Mouse (Mus musculus) hindbrain, embryonic 14.5 days (tissue): ENCODE measurements at regions not wholly inside any gene's neighbourhood (a gene's known extent, or its start where the extent isn't known, plus 50 kb on each side); places are given as distances from the start of the nearest gene placed in this dataset.

Source experiments
- ATAC-seq: fragments of 200-750 bp; cut with Nextera tagmentation; 2 replicates; pipeline ENCODE4 v1.8.0; 2017; ENCODE audit warnings: moderate number of reproducible peaks, mild to moderate bottlenecking, moderate TSS enrichment, moderate library complexity; ENCODE audit not compliant: low FRiP score
- DNase-seq: peaks from one replicate; pipeline ENCODE4 v3.0.0-alpha.2; 2015; ENCODE audit warnings: low spot score
- H3K27ac ChIP-seq: fragments of 300-500 bp; sonication (generic); 2 replicates; pipeline ENCODE4 v1.5.1; 2014; ENCODE audit warnings: mild to moderate bottlenecking, moderate library complexity
- H3K27me3 ChIP-seq: fragments of 300-500 bp; sonication (generic); 2 replicates; pipeline ENCODE4 v1.6.1; 2014; ENCODE audit warnings: mild to moderate bottlenecking, low read length, mixed read lengths; ENCODE audit not compliant: control insufficient read depth, insufficient read depth
- H3K36me3 ChIP-seq: fragments of 300-500 bp; sonication (generic); replicated peaks from 2 replicates; pipeline ENCODE4 v1.6.1; 2014; ENCODE audit not compliant: control insufficient read depth, insufficient read depth
- H3K4me1 ChIP-seq: fragments of 300-500 bp; sonication (generic); replicated peaks from 2 replicates; pipeline ENCODE4 v1.6.1; 2014; ENCODE audit warnings: antibody characterized with exemption, low read length, mixed read lengths; ENCODE audit not compliant: control insufficient read depth, insufficient read depth
- H3K4me2 ChIP-seq: fragments of 300-500 bp; sonication (generic); replicated peaks from 2 replicates; pipeline ENCODE4 v1.6.1; 2014; ENCODE audit warnings: mild to moderate bottlenecking, moderate library complexity
- H3K4me3 ChIP-seq: fragments of 300-500 bp; sonication (generic); replicated peaks from 2 replicates; pipeline ENCODE4 v1.5.1; 2014; ENCODE audit warnings: mild to moderate bottlenecking, low read length
- H3K9ac ChIP-seq: fragments of 300-500 bp; sonication (generic); 2 replicates; pipeline ENCODE4 v1.6.1; 2014
- H3K9me3 ChIP-seq: fragments of 300-500 bp; sonication (generic); 2 replicates; pipeline ENCODE4 v1.6.1; 2016; ENCODE audit warnings: low read length; ENCODE audit not compliant: control insufficient read depth
- WGBS: fragments of 180-500 bp; shearing (Covaris S2); extraction: QIAGEN DNeasy Blood & Tissue Kit; methylation state at CpG from one replicate; pipeline ENCODE4 v1.1.7; 2014; 5-methylcytosine and 5-hydroxymethylcytosine counted together

DNA sequence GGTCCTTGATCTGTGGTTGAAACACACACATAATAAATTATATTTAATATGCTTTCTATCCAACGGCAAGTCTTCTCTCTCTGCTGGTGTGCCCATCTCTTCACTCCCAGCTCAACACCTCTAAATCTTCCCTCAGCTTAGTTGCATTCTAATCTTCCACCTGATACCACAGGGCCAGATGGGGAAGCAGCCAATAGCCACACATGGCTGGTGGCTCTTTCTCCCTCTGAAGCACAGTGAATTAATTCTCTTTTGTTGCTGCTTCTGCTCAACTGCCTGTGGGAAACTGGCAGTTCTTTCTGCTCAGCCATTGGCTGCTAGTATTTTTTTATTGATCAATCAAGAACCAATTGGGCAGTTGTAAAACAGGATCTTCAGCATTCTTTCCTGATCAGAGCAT lies 750.0 kb downstream of the Serpinb8 start:
- Histone ChIP-seq H3K27me3 (no peaks in the 10 kb centered on the region), H3K4me3 (no peak overlapping the region), H3K27ac (no peak overlapping the region), H3K36me3 (no peaks in the 10 kb centered on the region), H3K9me3 (no peaks in the 10 kb centered on the region), H3K4me2 (no peak overlapping the region), H3K9ac (no peak overlapping the region), H3K4me1 (no peaks in the 10 kb centered on the region)
- ATAC-seq (no peak), DNase-seq (no peak)
- 82% methylated on average over 1 of the region's 1 CpGs for WGBS

DNA sequence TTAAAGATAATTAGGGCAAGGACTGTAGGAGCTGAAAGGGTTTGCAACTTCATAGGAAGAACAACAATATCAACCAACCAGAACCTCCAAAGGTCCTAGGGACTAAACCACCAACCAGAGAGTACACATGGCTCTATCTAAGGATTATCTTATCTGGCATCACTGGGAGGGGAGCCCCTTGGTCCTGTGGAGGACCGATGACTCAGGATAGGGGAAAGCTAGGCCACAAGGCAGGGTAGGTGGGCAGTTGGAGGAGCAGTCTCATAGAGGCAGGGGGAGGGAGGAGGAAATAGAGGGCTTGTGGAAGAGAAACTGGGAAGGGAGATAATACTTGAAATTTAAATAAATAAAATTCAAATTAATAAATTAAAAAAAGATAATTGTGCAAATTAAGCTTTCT lies 751.5 kb downstream of the Serpinb8 start:
- DNase-seq, result no peak
- no peak overlapping the region for H3K27ac ChIP-seq
- no peak overlapping the region for H3K4me2 ChIP-seq
- H3K36me3 ChIP-seq, result no peaks in the 10 kb centered on the region
- H3K9ac ChIP-seq, result no peak overlapping the region
- no peak overlapping the region for H3K4me3 ChIP-seq
- no peaks in the 10 kb centered on the region for H3K9me3 ChIP-seq
- 88% methylated on average over 1 of the region's 1 CpGs for WGBS
- no peaks in the 10 kb centered on the region for H3K27me3 ChIP-seq
- no peak for ATAC-seq
- H3K4me1 ChIP-seq, result no peaks in the 10 kb centered on the region

DNA sequence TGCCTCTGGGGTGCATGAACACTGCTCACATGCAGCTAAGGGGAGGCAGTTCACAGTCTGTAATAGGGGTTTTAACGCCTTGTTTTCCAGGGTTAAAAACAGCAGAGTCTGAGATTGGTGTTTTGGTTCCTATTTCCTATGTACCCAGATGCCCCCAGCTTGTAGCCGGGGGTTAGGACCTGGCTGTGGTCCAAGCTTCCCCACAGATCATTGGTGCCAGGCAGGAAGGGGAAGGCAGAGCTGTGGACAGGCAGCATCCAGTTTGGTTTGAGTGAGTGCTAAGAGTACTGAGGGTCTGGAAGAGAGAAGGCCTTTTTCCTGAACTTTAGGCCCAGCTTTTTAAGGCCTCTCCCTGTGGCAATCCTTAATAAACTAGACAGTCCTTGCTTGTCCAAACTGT lies 774.0 kb downstream of the Serpinb8 start:
- no peak overlapping the region for H3K4me2 ChIP-seq
- H3K4me1 ChIP-seq, result no peaks in the 10 kb centered on the region; the same call in 1 of the 2 replicates
- ATAC-seq (no peak), DNase-seq (no peak)
- no peak overlapping the region for H3K27ac ChIP-seq
- H3K36me3 ChIP-seq, result no peaks in the 10 kb centered on the region
- 54% methylated on average over 2 of the region's 2 CpGs for WGBS
- no peak overlapping the region for H3K4me3 ChIP-seq
- no peak overlapping the region for H3K9ac ChIP-seq
- no peaks in the 10 kb centered on the region for H3K27me3 ChIP-seq
- no peaks in the 10 kb centered on the region for H3K9me3 ChIP-seq

GRCm38 (mm10) chr1:108369904-108370600 lies 780.2 kb downstream of the Serpinb8 start:
- H3K9ac ChIP-seq, result no peak overlapping the region
- H3K9me3 ChIP-seq, result no peaks in the 10 kb centered on the region
- no peak for DNase-seq
- no peaks in the 10 kb centered on the region for H3K4me1 ChIP-seq
- WGBS, result 74% methylated on average over 3 of the region's 3 CpGs
- ATAC-seq, result no peak
- no peaks in the 10 kb centered on the region for H3K27me3 ChIP-seq
- H3K4me3 ChIP-seq, result no peak overlapping the region
- no peaks in the 10 kb centered on the region for H3K36me3 ChIP-seq
- no peak overlapping the region for H3K4me2 ChIP-seq
- no peak overlapping the region for H3K27ac ChIP-seq

- ATAC-seq, result no peak
- no peak overlapping the region for H3K4me2 ChIP-seq
- no peak overlapping the region for H3K9ac ChIP-seq
- DNase-seq, result no peak
- H3K4me3 ChIP-seq, result no peak overlapping the region
- no peaks in the 10 kb centered on the region for H3K9me3 ChIP-seq
- no peaks in the 10 kb centered on the region for H3K27me3 ChIP-seq
- no peak overlapping the region for H3K27ac ChIP-seq
- no peaks in the 10 kb centered on the region for H3K36me3 ChIP-seq
- no peaks in the 10 kb centered on the region for H3K4me1 ChIP-seq
Measured at GRCm38 (mm10) chr1:108389930-108390329, 800.1 kb downstream of the Serpinb8 start.

DNA sequence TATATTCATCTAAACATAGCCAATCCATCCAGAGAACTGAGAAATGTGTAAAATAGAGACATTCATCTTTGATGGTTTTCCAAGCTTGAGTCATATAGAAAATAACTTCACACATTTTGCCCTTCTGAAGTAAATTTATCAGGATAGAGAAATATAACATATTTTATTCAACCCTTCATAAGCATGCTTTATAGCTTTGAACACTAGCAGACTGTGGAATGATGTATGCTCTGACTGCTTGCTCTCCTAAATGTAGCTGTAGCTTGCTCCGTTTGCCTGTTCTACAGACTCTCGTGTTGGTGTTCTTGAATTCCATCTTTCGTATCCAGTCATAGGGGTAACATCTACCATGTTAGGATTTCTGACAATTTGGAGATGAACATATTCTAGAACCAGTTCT lies 800.7 kb downstream of the Serpinb8 start:
- Histone ChIP-seq H3K4me2 (no peak overlapping the region), H3K4me3 (no peak overlapping the region), H3K9me3 (no peaks in the 10 kb centered on the region), H3K36me3 (no peaks in the 10 kb centered on the region), H3K4me1 (no peaks in the 10 kb centered on the region), H3K27ac (no peak overlapping the region), H3K9ac (no peak overlapping the region), H3K27me3 (no peaks in the 10 kb centered on the region)
- WGBS, result 90% methylated on average over 3 of the region's 3 CpGs
- peak; percentile 23 for DNase-seq
- ATAC-seq, result no peak

GRCm38 (mm10) chr1:108439845-108440244 lies 850.0 kb downstream of the Serpinb8 start:
- ATAC-seq (no peak), DNase-seq (no peak)
- H3K27ac ChIP-seq, result no peak overlapping the region
- no peaks in the 10 kb centered on the region for H3K27me3 ChIP-seq
- H3K36me3 ChIP-seq, result no peaks in the 10 kb centered on the region
- H3K4me1 ChIP-seq, result no peaks in the 10 kb centered on the region
- no peak overlapping the region for H3K4me3 ChIP-seq
- no peaks in the 10 kb centered on the region for H3K9me3 ChIP-seq
- H3K9ac ChIP-seq, result no peak overlapping the region
- no peak overlapping the region for H3K4me2 ChIP-seq

DNA sequence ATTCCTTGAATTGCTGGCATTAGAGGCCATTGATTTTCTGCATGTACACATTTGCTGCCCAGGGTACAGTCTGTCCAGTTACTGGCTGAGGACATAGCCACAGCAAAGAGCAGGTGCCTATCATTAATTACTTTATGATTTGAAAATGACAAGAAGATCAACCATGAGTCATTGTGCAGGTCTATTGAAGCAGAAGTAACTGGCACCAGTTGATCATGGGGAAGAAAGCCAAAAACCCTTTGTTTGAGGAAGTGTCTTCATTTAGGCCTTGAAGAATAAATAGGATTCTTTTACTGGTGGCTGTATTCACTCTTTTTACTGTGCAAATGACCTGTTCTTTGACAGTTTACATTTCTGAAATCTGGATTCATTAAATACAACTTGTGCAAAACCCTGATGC lies 863.0 kb downstream of the Serpinb8 start:
- Histone ChIP-seq H3K9me3 (no peaks in the 10 kb centered on the region), H3K27ac (no peak overlapping the region), H3K36me3 (no peaks in the 10 kb centered on the region), H3K4me1 (no peaks in the 10 kb centered on the region), H3K27me3 (no peaks in the 10 kb centered on the region), H3K4me2 (no peak overlapping the region), H3K9ac (no peak overlapping the region), H3K4me3 (no peak overlapping the region)
- DNase-seq (no peak), ATAC-seq (no peak)

- H3K4me2 ChIP-seq, result no peak overlapping the region
- ATAC-seq (no peak), DNase-seq (no peak)
- 94% methylated on average over 2 of the region's 2 CpGs for WGBS
- no peaks in the 10 kb centered on the region for H3K9me3 ChIP-seq
- no peak overlapping the region for H3K9ac ChIP-seq
- H3K36me3 ChIP-seq, result no peaks in the 10 kb centered on the region
- H3K4me1 ChIP-seq, result no peaks in the 10 kb centered on the region
- H3K4me3 ChIP-seq, result no peak overlapping the region
- no peak overlapping the region for H3K27ac ChIP-seq
- H3K27me3 ChIP-seq, result no peaks in the 10 kb centered on the region
Measured at GRCm38 (mm10) chr1:108472031-108472430, 882.2 kb downstream of the Serpinb8 start.

GRCm38 (mm10) chr1:108498854-108499253 lies 909.0 kb downstream of the Serpinb8 start:
- no peak overlapping the region for H3K4me3 ChIP-seq
- H3K9ac ChIP-seq, result no peak overlapping the region
- no peaks in the 10 kb centered on the region for H3K9me3 ChIP-seq
- no peaks in the 10 kb centered on the region for H3K36me3 ChIP-seq
- DNase-seq (no peak), ATAC-seq (no peak)
- no peak overlapping the region for H3K27ac ChIP-seq
- WGBS, result 73% methylated on average over 1 of the region's 1 CpGs
- no peaks in the 10 kb centered on the region for H3K27me3 ChIP-seq
- H3K4me2 ChIP-seq, result no peak overlapping the region
- H3K4me1 ChIP-seq, result no peaks in the 10 kb centered on the region
